Mouse (Mus musculus) naive thymus-derived CD4-positive, alpha-beta T cell, adult 5 months (primary cell): Measurements from ENCODE around the gene Olfr398. TPM values are rescaled to one million over a fixed set of nuclear protein-coding genes. Genes with fewer than 3 reads are reported as not detected.

ENCODE experiments used
- polyA plus RNA-seq: library from polyadenylated mRNA; unstranded; fragments of 100-300 nt; shearing (Covaris generic); gene quantifications from one replicate; pipeline ENCODE4 v1.2.1, GENCODE M21; 2017

Olfr398 gene
- polyA plus RNA-seq, result 0.49 TPM

DNA sequence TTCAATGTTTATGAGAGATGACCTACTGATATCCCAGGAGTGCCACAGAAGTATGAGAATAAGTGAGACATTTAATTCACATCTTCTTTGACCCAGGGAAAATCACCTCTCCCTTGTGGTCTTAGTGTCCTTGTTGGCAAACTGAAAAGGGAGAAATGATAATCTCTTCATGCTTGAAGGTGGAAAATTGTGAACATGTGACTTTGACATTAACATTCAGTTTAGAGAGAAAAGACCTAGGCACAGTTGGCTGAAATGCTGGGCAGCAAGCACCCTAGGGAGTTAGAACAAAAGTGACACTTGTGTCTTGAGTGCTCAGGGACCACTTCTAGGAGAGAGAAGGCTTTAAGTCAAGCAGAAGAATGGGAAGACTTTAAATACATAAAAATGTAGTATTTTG is at the start of gene Olfr398:
TSS of gene Olfr398 (minus strand) at position 101 of the 400 bp plus-strand sequence.

DNA sequence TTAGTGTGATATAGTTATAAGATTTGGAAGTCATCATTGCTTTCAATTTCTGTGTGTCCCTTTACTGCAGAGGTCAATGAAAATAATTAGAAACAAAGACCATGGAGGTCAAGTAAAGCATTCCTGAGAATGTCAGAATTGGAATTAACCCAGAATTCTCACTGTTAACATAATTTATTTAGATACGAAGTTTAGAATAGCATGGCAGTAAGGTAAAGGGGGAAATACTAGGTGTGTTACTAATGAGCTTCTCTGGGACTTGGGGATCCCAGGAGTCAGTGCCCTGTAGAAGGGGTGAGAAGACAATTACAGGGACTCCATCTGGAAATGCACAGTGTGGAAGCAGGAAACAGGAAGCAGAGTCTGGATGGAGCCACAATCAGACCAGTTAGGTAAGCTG is 29.7 kb downstream of the Olfr398 start, which contains the start of gene Olfr397:
TSS of gene Olfr397 (plus strand) at position 301 of the 400 bp plus-strand sequence.

GRCm38 (mm10) chr11:73936377-73936776 is 53.8 kb downstream of the Olfr398 start, which contains the start of gene Olfr23:
Gene Olfr23, plus strand, starts transcription at chr11:73936677.

Other genes with a start within 250 kb of the Olfr398 start
- not detected for gene Olfr389, start 209.7 kb downstream of the Olfr398 start, polyA plus RNA-seq
- gene Olfr390, start 207.4 kb downstream of the Olfr398 start, polyA plus RNA-seq, result not detected
- not detected for gene Olfr391-ps, start 187.4 kb downstream of the Olfr398 start, polyA plus RNA-seq
- 0.11 TPM for gene Olfr392, start 173.4 kb downstream of the Olfr398 start, polyA plus RNA-seq
- 0.11 TPM for gene Olfr393, start 139.0 kb downstream of the Olfr398 start, polyA plus RNA-seq
- gene Olfr394, start 99.6 kb downstream of the Olfr398 start, polyA plus RNA-seq, result not detected
- gene Olfr395, start 81.1 kb downstream of the Olfr398 start, polyA plus RNA-seq, result not detected
- gene Olfr23, start 53.7 kb downstream of the Olfr398 start, polyA plus RNA-seq, result not detected
- gene Olfr397, start 29.6 kb downstream of the Olfr398 start, polyA plus RNA-seq, result not detected
- not detected for gene Olfr139, start 66.1 kb upstream of the Olfr398 start, polyA plus RNA-seq
- gene Olfr399, start 66.2 kb upstream of the Olfr398 start, polyA plus RNA-seq, result not detected
- gene Zfp616, start 79.5 kb upstream of the Olfr398 start, polyA plus RNA-seq, result not detected
- gene Olfr401, start 123.3 kb upstream of the Olfr398 start, polyA plus RNA-seq, result not detected
- not detected for gene Olfr402, start 163.1 kb upstream of the Olfr398 start, polyA plus RNA-seq
- not detected for gene Olfr403, start 195.8 kb upstream of the Olfr398 start, polyA plus RNA-seq
- gene Olfr43, start 221.0 kb upstream of the Olfr398 start, polyA plus RNA-seq, result not detected